Mouse (Mus musculus) thymus, adult 2 months (tissue): ENCODE measurements around the gene Hist1h3c. TPM values are rescaled to one million over a fixed set of nuclear protein-coding genes. Genes with fewer than 3 reads are reported as not detected.
A peak's percentile ranks its signal among the peaks of the same experiment; 100 is the strongest.

Source experiments
- DNase-seq: peaks from one replicate; pipeline ENCODE4 v3.0.0; 2021
- H3K27ac ChIP-seq: fragments of 200-500 bp; 2 replicates; pipeline ENCODE4 v1.5.1; 2012; ENCODE audit warnings: low read length, control low read depth; ENCODE audit not compliant: control insufficient read depth, insufficient read depth
- H3K27me3 ChIP-seq: fragments of 200-500 bp; 2 replicates; pipeline ENCODE4 v1.6.1; 2012; ENCODE audit warnings: mild to moderate bottlenecking, low read length, moderate library complexity, mixed read lengths; ENCODE audit not compliant: control insufficient read depth, insufficient read depth
- H3K36me3 ChIP-seq: fragments of 200-500 bp; 2 replicates; pipeline ENCODE4 v1.6.1; 2012; ENCODE audit warnings: mild to moderate bottlenecking, low read length, moderate library complexity; ENCODE audit not compliant: control insufficient read depth, insufficient read depth
- H3K4me1 ChIP-seq: fragments of 200-500 bp; replicated peaks from 2 replicates; pipeline ENCODE4 v1.6.1; 2012; ENCODE audit warnings: low read length; ENCODE audit not compliant: control insufficient read depth, insufficient read depth
- H3K4me3 ChIP-seq: fragments of 200-500 bp; 2 replicates; pipeline ENCODE4 v1.5.1; 2012; ENCODE audit warnings: mild to moderate bottlenecking, low read length, control low read depth, moderate library complexity; ENCODE audit not compliant: control insufficient read depth, insufficient read depth
- CTCF ChIP-seq: fragments of 200-500 bp; IDR thresholded peaks from 2 replicates; pipeline ENCODE4 v1.5.1; 2012; ENCODE audit warnings: mild to moderate bottlenecking, control low read depth, low read length, moderate library complexity, borderline replicate concordance; ENCODE audit not compliant: control insufficient read depth, poor library complexity, insufficient read depth; ENCODE audit errors: extremely low read depth
- POLR2A ChIP-seq: fragments of 200-500 bp; IDR thresholded peaks from 2 replicates; pipeline ENCODE4 v1.6.1; 2012; ENCODE audit warnings: mild to moderate bottlenecking, low read length, control low read depth, moderate library complexity; ENCODE audit not compliant: control insufficient read depth, poor library complexity, insufficient read depth; ENCODE audit errors: extremely low read depth
- WGBS: fragments of 180-500 bp; shearing (Covaris S2); methylation state at CpG from one replicate; pipeline ENCODE4 v1.1.7; 2018; 5-methylcytosine and 5-hydroxymethylcytosine counted together
- polyA plus RNA-seq: library from polyadenylated mRNA; depleted of rRNA; stranded (reverse); fragments of >200 nt; gene quantifications from 2 replicates; pipeline ENCODE4 v1.2.3, GENCODE M21; 2012; rRNA removed

Hist1h3c gene
- polyA plus RNA-seq, 1 experiment: 377 TPM

DNA sequence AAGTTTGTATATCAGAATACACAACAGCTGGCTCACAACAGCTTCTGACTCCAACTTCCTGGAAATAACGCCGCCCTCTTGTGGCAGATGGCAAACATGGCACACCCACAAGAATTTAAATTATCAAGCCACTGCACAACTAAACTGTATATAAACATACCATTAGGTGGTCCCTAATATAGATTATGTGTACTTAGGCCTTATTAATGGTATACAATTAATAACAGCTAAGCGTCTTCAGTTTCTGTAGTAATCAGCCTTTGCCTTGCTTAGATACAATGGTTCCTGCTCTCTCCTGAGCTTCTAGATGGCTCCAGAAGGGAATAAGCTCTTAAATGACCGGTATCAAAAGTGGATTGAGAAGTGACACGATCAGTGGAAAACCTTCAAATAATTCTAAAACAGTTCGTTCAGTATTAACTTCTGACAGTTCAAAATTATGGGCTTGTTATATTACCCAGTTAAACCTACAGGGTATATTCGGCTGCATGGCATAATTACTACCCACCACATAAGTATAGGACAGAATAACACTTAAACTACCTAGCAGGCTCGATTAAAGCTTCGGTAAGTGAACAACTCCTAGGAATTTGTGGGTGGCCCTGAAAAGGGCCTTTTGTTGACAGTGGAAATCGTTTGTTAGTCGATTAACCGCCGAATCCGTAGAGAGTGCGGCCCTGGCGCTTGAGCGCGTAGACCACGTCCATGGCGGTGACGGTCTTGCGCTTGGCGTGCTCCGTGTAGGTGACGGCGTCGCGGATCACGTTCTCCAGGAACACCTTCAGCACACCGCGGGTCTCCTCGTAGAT lies 47.7 kb downstream of the Hist1h3c start:
- Histone ChIP-seq H3K4me1 (peaks cover 11% of the 10 kb centered on the region), H3K36me3 (no peaks in the 10 kb centered on the region), H3K27ac (peak overlapping the region; percentile 88), H3K27me3 (no peaks in the 10 kb centered on the region), H3K4me3 (peak overlapping the region; percentile 50)
- under 1% methylated on average over 29 of the region's 32 CpGs for WGBS
- TF ChIP-seq CTCF: no peak
- no peak for TF ChIP-seq POLR2A
- peak; percentile 68 for DNase-seq

DNA sequence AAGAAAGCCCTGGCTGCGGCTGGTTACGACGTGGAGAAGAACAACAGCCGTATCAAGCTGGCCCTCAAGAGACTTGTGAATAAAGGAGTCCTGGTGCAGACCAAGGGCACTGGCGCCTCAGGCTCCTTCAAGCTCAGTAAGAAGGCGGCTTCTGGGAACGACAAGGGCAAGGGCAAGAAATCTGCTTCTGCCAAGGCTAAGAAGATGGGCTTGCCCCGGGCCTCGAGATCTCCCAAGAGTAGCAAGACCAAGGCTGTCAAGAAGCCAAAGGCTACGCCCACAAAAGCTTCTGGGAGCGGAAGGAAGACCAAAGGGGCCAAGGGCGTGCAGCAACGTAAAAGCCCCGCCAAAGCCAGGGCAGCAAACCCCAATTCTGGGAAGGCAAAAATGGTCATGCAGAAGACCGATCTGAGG lies 49.3 kb downstream of the Hist1h3c start:
- peaks cover 10% of the 10 kb centered on the region for H3K4me1 ChIP-seq
- no peaks in the 10 kb centered on the region for H3K27me3 ChIP-seq
- H3K36me3 ChIP-seq: no peaks in the 10 kb centered on the region
- no peak overlapping the region for H3K27ac ChIP-seq
- 60% methylated on average over 15 of the region's 15 CpGs for WGBS
- no peak for DNase-seq
- H3K4me3 ChIP-seq: no peak overlapping the region
- TF ChIP-seq POLR2A: no peak
- no peak for TF ChIP-seq CTCF

DNA sequence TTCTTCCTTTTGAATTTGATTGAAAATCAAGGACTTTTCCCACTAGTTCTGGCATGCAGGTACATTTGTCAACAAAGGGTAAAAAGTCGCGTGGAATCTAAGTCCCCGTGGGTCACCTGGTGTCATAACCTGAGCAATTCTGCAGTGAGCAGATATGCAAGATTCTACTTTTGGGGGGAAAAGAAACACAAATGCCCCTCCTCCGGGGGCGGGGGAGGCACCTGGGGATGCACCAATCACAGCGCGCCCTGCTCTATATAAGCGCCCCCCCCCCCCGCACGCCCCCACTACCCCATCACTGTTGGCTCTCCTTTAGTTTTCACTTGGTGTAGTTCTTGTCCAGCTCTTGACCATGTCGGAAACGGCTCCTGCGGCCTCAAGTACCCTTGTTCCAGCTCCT lies 49.9 kb downstream of the Hist1h3c start, which contains the start of gene Hist1h1t:
TSS of gene Hist1h1t (plus strand) at position 301 of the 400 bp plus-strand sequence.
- DNase-seq: no peak
- TF ChIP-seq CTCF (no peak), POLR2A (no peak)
- H3K27ac ChIP-seq: no peak within 1 kb of the TSS
- no peaks in the 10 kb centered on the region for H3K27me3 ChIP-seq
- H3K4me1 ChIP-seq: peaks cover 7% of the 10 kb centered on the region
- no peaks in the 10 kb centered on the region for H3K36me3 ChIP-seq
- WGBS: 82% methylated on average over 13 of the region's 13 CpGs
- H3K4me3 ChIP-seq: no peak within 1 kb of the TSS

Other genes starting within 250 kb of the Hist1h3c start
- gene Hist1h4h, start 214.6 kb downstream of the Hist1h3c start, polyA plus RNA-seq: 150 and 182 TPM in 2 replicates
- gene Hist1h2af, start 211.7 kb downstream of the Hist1h3c start, polyA plus RNA-seq: 4,070 and 5,945 TPM in 2 replicates
- gene Hist1h3g, start 210.2 kb downstream of the Hist1h3c start, polyA plus RNA-seq: 496 and 661 TPM in 2 replicates
- 37.8 and 51.2 TPM in 2 replicates for gene Hist1h2bh, start 202.2 kb downstream of the Hist1h3c start, polyA plus RNA-seq
- gene Hist1h3f, start 201.6 kb downstream of the Hist1h3c start, polyA plus RNA-seq: 72.3 and 87.8 TPM in 2 replicates
- gene Hist1h4f, start 194.0 kb downstream of the Hist1h3c start, polyA plus RNA-seq: 208 and 221 TPM in 2 replicates
- 1.9 and 2.9 TPM in 2 replicates for gene Hist1h1d, start 192.3 kb downstream of the Hist1h3c start, polyA plus RNA-seq
- gene Hist1h3e, start 183.2 kb downstream of the Hist1h3c start, polyA plus RNA-seq: 245 and 339 TPM in 2 replicates
- 174 and 210 TPM in 2 replicates for gene Hist1h2ae, start 174.4 kb downstream of the Hist1h3c start, polyA plus RNA-seq
- 523 and 578 TPM in 2 replicates for gene Hist1h2bg, start 174.2 kb downstream of the Hist1h3c start, polyA plus RNA-seq
- gene Hist1h2bf, start 171.4 kb downstream of the Hist1h3c start, polyA plus RNA-seq: 277 and 362 TPM in 2 replicates
- gene Hist1h2ad, start 171.2 kb downstream of the Hist1h3c start, polyA plus RNA-seq: 76.8 and 109 TPM in 2 replicates
- 161 and 207 TPM in 2 replicates for gene Hist1h3d, start 169.8 kb downstream of the Hist1h3c start, polyA plus RNA-seq
- 115 and 120 TPM in 2 replicates for gene Hist1h4d, start 164.0 kb downstream of the Hist1h3c start, polyA plus RNA-seq
- gene Hist1h2be, start 124.5 kb downstream of the Hist1h3c start, polyA plus RNA-seq: 14.4 and 19.9 TPM in 2 replicates
- gene Hist1h1e, start 123.0 kb downstream of the Hist1h3c start, polyA plus RNA-seq: 9.4 and 18.5 TPM in 2 replicates
- gene Hist1h2ac, start 61.7 kb downstream of the Hist1h3c start, polyA plus RNA-seq: 11.0 and 12.9 TPM in 2 replicates
- gene Hist1h2bc, start 61.4 kb downstream of the Hist1h3c start, polyA plus RNA-seq: 153 and 154 TPM in 2 replicates
- gene Hist1h1t, start 49.8 kb downstream of the Hist1h3c start, polyA plus RNA-seq: 0.11 TPM in 1 of 2 replicates, not detected in the other
- gene Hist1h4c, start 47.1 kb downstream of the Hist1h3c start, polyA plus RNA-seq: 69.8 and 70.6 TPM in 2 replicates
- 9.8 and 13.5 TPM in 2 replicates for gene Hfe, start 34.7 kb downstream of the Hist1h3c start, polyA plus RNA-seq
- gene Hist1h1c, start 6.8 kb downstream of the Hist1h3c start, polyA plus RNA-seq: 40.9 and 48.1 TPM in 2 replicates
- gene Hist1h2bb, start 1.1 kb upstream of the Hist1h3c start, polyA plus RNA-seq: 160 and 224 TPM in 2 replicates
- 258 and 455 TPM in 2 replicates for gene Hist1h2ab, start 5.5 kb upstream of the Hist1h3c start, polyA plus RNA-seq
- gene Hist1h3b, start 6.7 kb upstream of the Hist1h3c start, polyA plus RNA-seq: 529 and 561 TPM in 2 replicates
- 101 and 134 TPM in 2 replicates for gene Hist1h4b, start 11.4 kb upstream of the Hist1h3c start, polyA plus RNA-seq
- 295 and 320 TPM in 2 replicates for gene Hist1h4a, start 15.6 kb upstream of the Hist1h3c start, polyA plus RNA-seq
- gene Hist1h3a, start 16.8 kb upstream of the Hist1h3c start, polyA plus RNA-seq: 348 and 451 TPM in 2 replicates
- 18.2 and 21.2 TPM in 2 replicates for gene Hist1h1a, start 18.1 kb upstream of the Hist1h3c start, polyA plus RNA-seq
- not detected in 2 replicates for gene Trim38, start 24.3 kb upstream of the Hist1h3c start, polyA plus RNA-seq
- gene Slc17a2, start 61.4 kb upstream of the Hist1h3c start, polyA plus RNA-seq: 0.08 and 0.26 TPM in 2 replicates
- gene Slc17a3, start 93.8 kb upstream of the Hist1h3c start, polyA plus RNA-seq: 0.05 and 0.13 TPM in 2 replicates
- gene Slc17a1, start 122.1 kb upstream of the Hist1h3c start, polyA plus RNA-seq: 0.11 and 0.13 TPM in 2 replicates
- gene Slc17a4, start 169.4 kb upstream of the Hist1h3c start, polyA plus RNA-seq: 0.16 and 0.27 TPM in 2 replicates
- not detected in 2 replicates for gene Hist1h2ba, start 188.6 kb upstream of the Hist1h3c start, polyA plus RNA-seq
- not detected in 2 replicates for gene Hist1h2aa, start 188.9 kb upstream of the Hist1h3c start, polyA plus RNA-seq
- gene Scgn, start 245.6 kb upstream of the Hist1h3c start, polyA plus RNA-seq: 0.11 TPM in 1 of 2 replicates, not detected in the other